Mouse (Mus musculus) heart, embryonic 13.5 days (tissue): ENCODE measurements around the gene Nab2. TPM values are rescaled to one million over a fixed set of nuclear protein-coding genes. Genes with fewer than 3 reads are reported as not detected.

Experiments
- ATAC-seq: fragments of 200-750 bp; cut with Nextera tagmentation; 2 replicates; pipeline ENCODE4 v1.8.0; 2017; ENCODE audit warnings: moderate TSS enrichment; ENCODE audit not compliant: insufficient number of reproducible peaks, low FRiP score, low TSS enrichment; ENCODE audit errors: extremely low read depth
- H3K27ac ChIP-seq: fragments of 300-500 bp; sonication (generic); replicated peaks from 2 replicates; pipeline ENCODE4 v1.5.1; 2015; ENCODE audit warnings: moderate library complexity, mild to moderate bottlenecking, inconsistent platforms
- H3K27me3 ChIP-seq: fragments of 300-500 bp; sonication (generic); replicated peaks from 2 replicates; pipeline ENCODE4 v1.6.1; 2015; ENCODE audit warnings: mild to moderate bottlenecking, inconsistent platforms
- H3K36me3 ChIP-seq: fragments of 300-500 bp; sonication (generic); 2 replicates; pipeline ENCODE4 v1.6.1; 2015; ENCODE audit warnings: mild to moderate bottlenecking, inconsistent platforms
- H3K4me1 ChIP-seq: fragments of 300-500 bp; sonication (generic); 2 replicates; pipeline ENCODE4 v1.6.1; 2015; ENCODE audit warnings: inconsistent platforms
- H3K4me2 ChIP-seq: fragments of 300-500 bp; sonication (generic); 2 replicates; pipeline ENCODE4 v1.6.1; 2015; ENCODE audit warnings: inconsistent platforms, mild to moderate bottlenecking, moderate library complexity
- H3K4me3 ChIP-seq: fragments of 300-500 bp; sonication (generic); 2 replicates; pipeline ENCODE4 v1.5.1; 2015; ENCODE audit warnings: moderate library complexity, mild to moderate bottlenecking, inconsistent platforms
- H3K9ac ChIP-seq: fragments of 300-500 bp; sonication (generic); 2 replicates; pipeline ENCODE4 v1.6.1; 2015; ENCODE audit warnings: inconsistent platforms, mild to moderate bottlenecking, moderate library complexity
- H3K9me3 ChIP-seq: fragments of 300-500 bp; sonication (generic); 2 replicates; pipeline ENCODE4 v1.6.1; 2016; ENCODE audit warnings: inconsistent platforms
- WGBS: fragments of 180-500 bp; shearing (Covaris S2); methylation state at CpG from one replicate; pipeline ENCODE4 v1.1.7; 2015; ENCODE audit warnings: mixed read lengths; 5-methylcytosine and 5-hydroxymethylcytosine counted together
- polyA plus RNA-seq: library from polyadenylated mRNA; unstranded; fragments of >200 nt; fragmentation: Nextera tagmentation; extraction: Ambion mirVana; gene quantifications from 2 replicates; pipeline ENCODE4 v1.2.1, GENCODE M21; 2015

The Nab2 gene
- polyA plus RNA-seq, 1 experiment from 2014 or later: 9.7 TPM

GRCm38 (mm10) chr10:127641861-127642771 is 26.3 kb downstream of the Nab2 start:
- Histone ChIP-seq H3K27me3 (no peaks in the 10 kb centered on the region), H3K4me1 (peaks cover 24% of the 10 kb centered on the region), H3K36me3 (peaks cover 4% of the 10 kb centered on the region), H3K4me2 (peak overlapping the region; percentile 92), H3K4me3 (peak overlapping the region; percentile 62), H3K9me3 (no peaks in the 10 kb centered on the region), H3K9ac (peak overlapping the region; percentile 91), H3K27ac (peak overlapping the region; percentile 96)
- peak; percentile 47; the same call in 1 of the 2 replicates for ATAC-seq
- 7% methylated on average over 19 of the region's 19 CpGs for WGBS

DNA sequence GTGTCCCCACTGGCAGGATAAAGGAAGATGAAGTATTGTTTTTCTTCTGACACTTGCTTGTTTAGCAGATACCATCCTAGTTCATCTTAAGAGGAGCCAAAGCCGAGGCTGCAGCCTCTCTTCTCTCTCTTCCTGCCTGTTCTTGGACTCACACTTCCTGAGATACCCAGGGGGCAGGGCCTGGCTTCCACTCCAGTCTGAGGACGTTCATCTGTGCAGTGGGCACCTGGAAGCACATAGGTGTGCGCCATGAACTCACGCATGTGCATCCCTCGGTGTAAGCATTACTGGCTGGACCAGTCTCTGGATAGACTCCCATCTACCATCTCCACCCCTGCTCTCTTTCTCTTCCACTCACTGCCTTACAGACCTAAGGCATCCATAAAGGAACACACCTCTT is 27.9 kb downstream of the Nab2 start:
- H3K36me3 ChIP-seq: no peaks in the 10 kb centered on the region
- WGBS: 59% methylated on average over 5 of the region's 5 CpGs
- H3K4me2 ChIP-seq: no peak overlapping the region
- H3K27me3 ChIP-seq: no peaks in the 10 kb centered on the region
- no peak overlapping the region for H3K27ac ChIP-seq
- no peak for ATAC-seq
- H3K4me1 ChIP-seq: peaks cover 29% of the 10 kb centered on the region
- H3K9me3 ChIP-seq: no peaks in the 10 kb centered on the region
- no peak overlapping the region for H3K4me3 ChIP-seq
- no peak overlapping the region for H3K9ac ChIP-seq

DNA sequence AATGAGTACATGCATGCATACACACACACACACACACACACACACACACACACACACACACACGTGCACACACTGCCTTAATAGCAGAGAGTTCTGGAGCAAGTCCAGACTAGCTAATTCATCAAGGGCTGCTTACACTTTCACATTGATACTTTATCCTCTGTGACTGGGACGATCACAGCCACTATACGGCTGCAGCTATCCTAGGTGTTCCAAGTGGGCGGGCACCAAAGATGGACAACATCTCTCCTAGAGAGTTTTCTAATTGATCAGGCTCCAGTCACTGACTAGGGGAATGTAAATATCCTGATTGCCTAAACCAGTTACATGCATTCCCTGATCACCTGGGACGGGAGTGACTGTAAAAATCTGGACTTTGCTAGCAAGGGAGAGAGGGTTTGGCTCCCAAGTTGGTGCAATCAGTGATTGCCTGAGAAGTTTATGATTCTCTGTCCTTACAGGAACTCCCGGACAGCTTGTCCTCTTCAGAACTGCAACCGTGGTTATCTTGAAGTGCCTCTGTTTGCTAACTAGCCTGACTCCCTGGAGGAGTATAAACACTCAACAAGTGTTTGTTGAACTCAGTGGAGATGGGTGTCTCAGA is 35.6 kb downstream of the Nab2 start:
- H3K36me3 ChIP-seq: no peaks in the 10 kb centered on the region
- ATAC-seq: no peak
- no peaks in the 10 kb centered on the region for H3K27me3 ChIP-seq
- 48% methylated on average over 7 of the region's 7 CpGs for WGBS
- no peak overlapping the region for H3K4me3 ChIP-seq
- no peak overlapping the region for H3K27ac ChIP-seq
- no peak overlapping the region for H3K4me2 ChIP-seq
- 0 out of 2 replicates have a peak, but pooled peaks cover 5% of the 10 kb centered on the region for H3K4me1 ChIP-seq
- no peak overlapping the region for H3K9ac ChIP-seq
- no peaks in the 10 kb centered on the region for H3K9me3 ChIP-seq

- H3K4me2 ChIP-seq: no peak overlapping the region
- H3K27me3 ChIP-seq: no peaks in the 10 kb centered on the region
- WGBS: 73% methylated on average over 10 of the region's 10 CpGs
- H3K9ac ChIP-seq: no peak overlapping the region
- 0 out of 2 replicates have a peak, but pooled peaks cover under 1% of the 10 kb centered on the region for H3K4me1 ChIP-seq
- no peak for ATAC-seq
- H3K27ac ChIP-seq: no peak overlapping the region
- H3K4me3 ChIP-seq: no peak overlapping the region
- peaks cover 6% of the 10 kb centered on the region for H3K9me3 ChIP-seq
- H3K36me3 ChIP-seq: no peaks in the 10 kb centered on the region
Measured at GRCm38 (mm10) chr10:127631261-127632214, 36.8 kb downstream of the Nab2 start.

GRCm38 (mm10) chr10:127626433-127626832 is 41.9 kb downstream of the Nab2 start:
- H3K9ac ChIP-seq: no peak overlapping the region
- H3K4me2 ChIP-seq: no peak overlapping the region
- no peaks in the 10 kb centered on the region for H3K27me3 ChIP-seq
- no peaks in the 10 kb centered on the region for H3K36me3 ChIP-seq
- H3K9me3 ChIP-seq: peaks cover 15% of the 10 kb centered on the region
- H3K4me1 ChIP-seq: peaks cover 4% of the 10 kb centered on the region
- no peak for ATAC-seq
- no peak overlapping the region for H3K4me3 ChIP-seq
- no peak overlapping the region for H3K27ac ChIP-seq
- WGBS: 82% methylated on average over 3 of the region's 3 CpGs

GRCm38 (mm10) chr10:127623439-127624216 is 44.7 kb downstream of the Nab2 start:
- Histone ChIP-seq H3K4me1 (peaks cover 24% of the 10 kb centered on the region), H3K4me2 (no peak overlapping the region), H3K4me3 (no peak overlapping the region), H3K27ac (no peak overlapping the region), H3K27me3 (0 out of 2 replicates have a peak, but pooled peaks cover under 1% of the 10 kb centered on the region), H3K9ac (no peak overlapping the region), H3K36me3 (no peaks in the 10 kb centered on the region), H3K9me3 (peaks cover 15% of the 10 kb centered on the region)
- no peak for ATAC-seq
- 86% methylated on average over 6 of the region's 6 CpGs for WGBS

- Histone ChIP-seq H3K27ac (peak overlapping the region; percentile 98), H3K27me3 (0 out of 2 replicates have a peak, but pooled peaks cover 5% of the 10 kb centered on the region), H3K4me1 (peaks cover 33% of the 10 kb centered on the region), H3K9ac (peak overlapping the region; percentile 83), H3K4me3 (no peak overlapping the region), H3K9me3 (peaks cover 15% of the 10 kb centered on the region), H3K4me2 (peak overlapping the region; percentile 96), H3K36me3 (no peaks in the 10 kb centered on the region)
- no peak for ATAC-seq
- 64% methylated on average over 4 of the region's 4 CpGs for WGBS
Measured at GRCm38 (mm10) chr10:127622661-127623060, 45.7 kb downstream of the Nab2 start.

DNA sequence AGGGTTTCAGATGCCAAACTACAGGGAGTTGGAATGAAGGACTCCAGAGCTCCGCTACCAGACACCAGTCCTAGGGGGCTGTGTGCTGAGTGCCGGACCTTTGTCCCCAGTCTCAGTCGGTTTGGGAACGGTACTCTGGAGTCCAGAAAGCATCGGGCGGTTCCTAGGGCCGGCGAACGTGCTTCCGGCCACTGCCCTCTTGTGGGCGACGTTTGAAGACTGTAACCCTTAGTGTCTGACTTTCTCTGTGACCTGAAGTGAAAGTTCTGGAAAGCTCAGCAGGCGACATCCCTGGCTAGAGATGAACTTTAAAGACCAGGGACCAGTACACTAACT is 46.3 kb downstream of the Nab2 start:
- H3K36me3 ChIP-seq: no peaks in the 10 kb centered on the region
- peak overlapping the region; percentile 98 for H3K27ac ChIP-seq
- H3K9me3 ChIP-seq: peaks cover 14% of the 10 kb centered on the region
- 2% methylated on average over 13 of the region's 13 CpGs for WGBS
- H3K4me1 ChIP-seq: peaks cover 40% of the 10 kb centered on the region
- ATAC-seq: no peak
- peak overlapping the region; percentile 96 for H3K4me2 ChIP-seq
- H3K9ac ChIP-seq: peak overlapping the region; percentile 83
- H3K4me3 ChIP-seq: peak overlapping the region; percentile 75
- H3K27me3 ChIP-seq: 0 out of 2 replicates have a peak, but pooled peaks cover 5% of the 10 kb centered on the region

GRCm38 (mm10) chr10:127621191-127622056 is 46.9 kb downstream of the Nab2 start:
- 0% methylated on average over 33 of the region's 39 CpGs for WGBS

More at GRCm38 (mm10) chr10:127621191-127622056, 46.9 kb downstream of the Nab2 start:
- no peaks in the 10 kb centered on the region for H3K36me3 ChIP-seq
- peak overlapping the region; percentile 98 for H3K27ac ChIP-seq
- peak overlapping the region; percentile 75 for H3K4me3 ChIP-seq
- peak overlapping the region; percentile 96 for H3K4me2 ChIP-seq
- H3K27me3 ChIP-seq: 0 out of 2 replicates have a peak, but pooled peaks cover 5% of the 10 kb centered on the region
- peaks cover 7% of the 10 kb centered on the region for H3K9me3 ChIP-seq
- peak; percentile 75 for ATAC-seq
- peak overlapping the region; percentile 83 for H3K9ac ChIP-seq
- peaks cover 46% of the 10 kb centered on the region for H3K4me1 ChIP-seq
